Mouse (Mus musculus) thymus, adult 18-20 months (tissue): Measurements from ENCODE around the gene BC107364.
A peak's percentile ranks its signal among the peaks of the same experiment; 100 is the strongest.
"Not testable (repeated sequence)": the region's sequence is repeated elsewhere in the genome, so short reads cannot be mapped to it uniquely, and the experiment has no call there.

ENCODE experiments used
- DNase-seq, 2 experiments: peaks; one replicate each; pipeline ENCODE4 v3.0.0; 2022; ENCODE audit warnings: mixed read lengths in 2 of 2

Gene BC107364

GRCm38 (mm10) chr3:96452262-96452661 is at the start of gene BC107364:
TSS of gene BC107364 (minus strand) at chr3:96452306.
- not testable (repeated sequence) for DNase-seq

DNA sequence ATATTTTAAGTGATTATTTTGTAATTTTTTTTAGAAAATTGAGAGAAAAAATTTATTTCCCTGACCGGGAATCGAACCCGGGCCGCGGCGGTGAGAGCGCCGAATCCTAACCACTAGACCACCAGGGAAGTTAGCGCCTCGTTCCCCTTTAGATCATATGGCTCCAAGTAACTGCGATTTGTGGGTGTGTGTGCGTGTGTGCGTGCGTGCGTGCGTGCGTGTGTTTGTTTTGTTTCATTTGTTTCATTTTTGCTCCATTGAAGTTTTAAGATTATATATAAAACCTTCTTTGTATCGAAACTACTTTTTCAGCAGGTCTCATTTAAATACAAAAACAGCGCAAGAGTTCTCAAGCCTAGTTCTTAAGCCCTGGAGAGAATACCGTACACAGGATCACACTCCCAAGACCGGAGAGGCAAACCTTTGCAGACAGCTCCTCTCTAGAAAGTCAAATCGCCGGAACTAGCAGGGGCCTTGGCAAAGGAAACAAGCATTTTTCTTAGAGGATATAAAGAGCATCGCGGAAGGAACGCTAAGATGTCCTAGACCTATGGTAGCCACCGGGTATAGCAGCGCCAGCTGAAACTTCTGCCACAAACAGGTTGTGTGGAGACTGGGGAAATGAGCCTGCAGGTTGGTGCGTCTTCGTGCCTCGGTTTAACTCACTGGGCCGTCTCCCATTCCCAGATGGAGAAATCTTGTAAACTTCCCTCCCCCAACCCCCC is 49.4 kb upstream of the BC107364 start:
- peak; percentile 55 to 74 for DNase-seq

DNA sequence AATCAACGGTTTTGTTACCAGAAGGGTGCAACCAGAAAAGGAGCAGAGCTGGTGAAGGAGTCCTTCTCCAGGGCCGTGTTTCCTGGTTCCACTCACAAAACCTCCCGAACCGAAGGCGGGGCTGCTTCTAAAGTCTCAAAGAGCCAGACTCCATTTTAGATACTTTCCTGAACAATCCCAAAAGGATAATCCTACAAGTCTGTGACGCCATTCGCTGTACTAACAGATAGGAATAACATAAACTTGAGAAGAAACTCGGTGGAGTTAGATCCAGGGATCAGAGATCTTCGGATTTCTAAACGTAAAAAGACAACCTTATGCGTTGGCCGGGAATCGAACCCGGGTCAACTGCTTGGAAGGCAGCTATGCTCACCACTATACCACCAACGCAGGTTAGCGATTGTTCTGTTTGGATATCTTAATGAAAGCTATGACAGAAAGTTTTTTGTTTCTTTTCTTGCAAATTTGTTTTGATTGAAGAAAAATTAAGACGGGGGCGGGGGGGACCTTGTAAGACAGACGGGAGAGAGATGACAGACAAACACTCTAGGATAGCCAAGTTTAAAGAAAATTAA is 48.7 kb upstream of the BC107364 start:
- DNase-seq: peak; percentile 50 to 74

- peak; percentile 74 to 86 for DNase-seq
These were observed 48.1 kb upstream of the BC107364 start for GRCm38 (mm10) chr3:96500289-96500621.

DNA sequence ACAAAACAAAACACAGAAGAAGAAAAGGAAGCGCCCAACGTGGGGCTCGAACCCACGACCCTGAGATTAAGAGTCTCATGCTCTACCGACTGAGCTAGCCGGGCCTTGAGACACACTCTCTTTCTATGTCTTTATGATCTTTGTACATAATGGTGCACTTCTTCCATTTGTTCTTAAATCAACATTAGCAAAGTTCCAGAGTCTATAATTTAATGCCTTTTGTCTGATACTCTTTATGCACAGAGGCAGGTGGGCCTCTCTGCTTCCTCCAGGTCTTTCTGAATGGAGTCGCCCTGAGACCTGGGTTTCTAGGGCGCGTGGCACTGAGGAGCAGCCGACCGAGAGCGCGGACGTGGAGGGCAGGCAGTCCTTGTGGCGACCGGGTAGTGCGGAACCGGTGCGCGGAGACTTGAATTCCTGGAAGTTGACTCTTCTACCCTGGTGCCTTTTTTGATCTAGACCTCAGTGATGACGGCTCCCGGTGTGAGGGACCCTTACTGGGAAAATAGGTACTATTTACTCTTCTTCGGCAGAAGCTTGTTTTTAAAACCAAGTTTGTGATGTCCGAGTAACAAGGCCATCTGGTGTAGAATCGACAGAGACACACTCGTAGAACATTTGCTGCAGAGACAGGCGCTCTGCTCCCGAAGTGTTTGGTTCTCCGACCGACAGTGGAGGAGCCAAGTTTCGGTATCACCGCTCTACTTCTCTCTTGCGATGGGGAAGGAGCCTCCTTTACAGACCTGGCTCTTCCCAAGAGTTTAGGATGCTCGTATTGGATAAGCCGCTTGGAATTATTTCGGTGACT is 47.6 kb upstream of the BC107364 start:
- DNase-seq: peak; percentile 53 to 69

GRCm38 (mm10) chr3:96498476-96499245 is 46.6 kb upstream of the BC107364 start:
- no peak for DNase-seq

GRCm38 (mm10) chr3:96497451-96498028 is 45.4 kb upstream of the BC107364 start:
- peak; percentile 49 to 65 for DNase-seq

GRCm38 (mm10) chr3:96496620-96497275 is 44.6 kb upstream of the BC107364 start:
- DNase-seq: not testable (repeated sequence)

- DNase-seq: no peak
These were observed 44.1 kb upstream of the BC107364 start for GRCm38 (mm10) chr3:96496216-96496615.

DNA sequence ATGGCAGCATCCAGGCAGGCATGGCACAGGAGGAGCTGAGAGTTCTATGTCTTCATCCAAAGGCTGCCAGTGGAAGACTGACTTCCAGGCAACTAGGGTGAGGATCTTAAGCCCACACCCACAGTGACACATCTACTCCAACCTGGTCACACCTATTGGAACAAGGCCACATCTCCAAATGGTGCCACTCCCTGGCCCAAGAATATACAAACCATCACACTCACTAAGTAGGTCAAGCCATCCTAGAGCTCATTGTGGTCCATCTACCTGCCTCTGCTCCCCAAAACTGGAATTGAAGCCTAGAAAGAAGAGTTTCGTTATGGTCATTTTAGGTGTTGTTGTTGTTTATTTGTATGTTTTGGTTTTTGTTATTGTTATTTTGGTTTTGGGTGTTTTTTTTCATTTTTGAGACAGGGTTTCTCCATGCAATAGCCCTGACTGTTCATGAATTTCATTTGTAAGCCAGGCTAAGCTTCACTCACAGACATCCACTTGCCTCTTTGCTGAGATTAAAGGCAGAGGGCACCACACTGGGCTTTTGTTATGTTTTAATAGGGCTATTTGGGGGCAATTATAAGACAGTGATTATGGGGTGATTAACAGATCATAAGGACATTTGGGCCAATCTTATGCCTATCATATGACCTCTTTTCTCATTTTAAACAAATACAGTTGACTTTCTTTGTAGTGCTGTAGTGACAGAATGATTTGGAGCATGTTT is 43.5 kb upstream of the BC107364 start:
- DNase-seq: no peak

DNA sequence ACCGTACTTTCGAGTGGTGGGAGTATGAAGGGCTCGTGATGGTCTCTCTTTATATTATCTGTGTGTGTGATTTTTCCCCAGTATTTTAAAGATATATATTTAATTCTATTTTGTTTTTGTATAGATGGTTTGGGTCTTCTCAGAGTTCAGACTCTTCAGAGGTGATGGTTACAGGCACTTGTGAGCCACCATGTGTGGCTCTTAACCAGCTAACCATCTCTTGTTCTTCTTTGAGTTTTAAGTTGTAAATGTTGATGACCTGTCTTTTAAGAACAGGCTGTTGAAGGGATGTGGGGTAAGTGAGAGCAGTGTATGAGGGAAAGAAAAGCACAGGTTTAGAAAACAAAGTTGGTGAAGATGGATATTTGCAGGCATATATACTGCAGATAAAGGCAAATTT is 42.8 kb upstream of the BC107364 start:
- DNase-seq: no peak

DNA sequence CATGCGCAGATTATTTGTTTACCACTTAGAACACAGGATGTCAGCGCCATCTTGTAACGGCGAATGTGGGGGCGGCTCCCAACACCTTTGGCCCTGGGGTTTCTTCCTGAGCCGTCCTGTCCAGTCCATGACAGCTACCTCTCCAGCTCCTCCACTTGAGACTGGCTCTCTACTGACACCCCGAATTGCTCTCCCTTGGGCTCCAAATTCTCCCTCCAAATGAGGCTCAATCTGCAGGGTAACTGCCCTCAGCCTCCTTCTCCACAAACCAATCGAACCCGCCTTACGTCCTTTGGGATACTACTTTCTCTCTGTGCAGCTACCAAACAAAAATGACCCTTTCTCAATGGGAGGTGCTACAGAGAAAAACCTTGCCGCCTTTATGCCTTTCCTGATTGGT is 42.4 kb upstream of the BC107364 start:
- DNase-seq: not testable (repeated sequence)

- not testable (repeated sequence) for DNase-seq
These were observed 37.5 kb upstream of the BC107364 start for GRCm38 (mm10) chr3:96489636-96490035.

- DNase-seq: not testable (repeated sequence)
These were observed 37.0 kb upstream of the BC107364 start for GRCm38 (mm10) chr3:96488907-96489629.

- DNase-seq: not testable (repeated sequence)
These were observed 36.3 kb upstream of the BC107364 start for GRCm38 (mm10) chr3:96488290-96488906.

DNA sequence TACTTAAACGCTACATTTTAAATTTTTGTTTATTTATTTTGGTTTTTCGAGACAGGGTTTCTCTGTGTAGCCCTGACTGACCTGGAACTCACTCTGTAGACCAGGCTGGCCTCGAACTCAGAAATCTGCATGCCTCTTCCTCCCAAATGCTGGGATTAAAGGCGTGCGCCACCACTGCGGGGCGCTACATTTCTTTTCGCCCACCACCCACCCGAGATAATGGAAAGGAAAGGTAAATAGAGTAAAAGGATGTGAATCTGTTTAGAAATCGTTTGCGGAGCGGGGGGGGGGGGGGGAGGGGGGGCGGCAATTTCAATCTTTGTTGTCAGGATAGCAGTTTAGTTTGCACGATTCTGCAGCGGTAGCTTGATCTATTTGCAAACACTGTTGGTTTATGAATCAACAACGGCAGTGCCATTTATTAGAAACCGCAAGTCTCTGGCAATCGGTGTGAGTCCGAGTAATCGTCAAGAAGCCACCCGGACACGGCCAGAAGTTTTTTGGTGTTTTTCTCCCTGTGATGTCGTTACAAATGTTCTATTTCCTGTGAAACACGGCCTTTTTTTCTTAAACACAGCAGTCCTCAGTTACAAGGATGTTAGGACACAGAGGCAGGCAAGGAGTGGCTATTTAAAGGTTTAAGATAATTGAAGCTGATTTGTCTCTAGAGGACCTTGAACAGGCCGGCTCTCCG is 35.6 kb upstream of the BC107364 start:
- peak; percentile 40 to 44 for DNase-seq

GRCm38 (mm10) chr3:96486828-96487559 is 34.9 kb upstream of the BC107364 start:
- not testable (repeated sequence) for DNase-seq

DNA sequence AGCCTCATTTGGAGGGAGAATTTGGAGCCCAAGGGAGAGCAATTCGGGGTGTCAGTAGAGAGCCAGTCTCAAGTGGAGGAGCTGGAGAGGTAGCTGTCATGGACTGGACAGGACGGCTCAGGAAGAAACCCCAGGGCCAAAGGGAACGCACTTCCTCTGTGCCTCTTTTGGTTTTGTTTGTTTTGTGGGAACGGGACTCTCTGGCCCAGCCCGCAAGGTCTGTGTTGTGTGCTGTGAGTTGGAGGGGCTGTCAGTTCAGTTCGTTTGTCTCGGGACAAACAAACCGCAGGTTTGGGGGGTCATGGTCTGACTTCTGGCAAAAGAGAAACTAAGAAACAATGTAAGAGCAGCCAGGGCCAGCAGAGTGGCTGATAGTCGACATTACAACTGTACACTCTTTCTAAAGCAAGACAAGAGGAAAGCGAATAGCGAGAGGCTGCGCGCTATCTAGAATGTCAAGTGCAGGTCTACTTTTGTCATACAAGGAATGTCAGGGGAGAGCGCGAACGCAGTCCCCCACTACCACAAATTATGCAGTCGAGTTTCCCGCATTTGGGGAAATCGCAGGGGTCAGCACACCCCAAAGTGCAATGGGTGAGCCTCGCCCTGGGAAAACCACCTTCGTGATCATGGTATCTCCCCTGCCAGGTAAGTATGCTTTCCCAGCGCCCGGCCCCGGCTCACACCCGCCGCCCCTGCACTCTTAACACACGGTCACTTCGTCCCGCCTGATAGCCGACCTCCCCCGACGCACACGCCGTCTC is 34.1 kb upstream of the BC107364 start:
- DNase-seq: not testable (repeated sequence)
